Mouse (Mus musculus): Measurements from ENCODE around the gene Ktn1. TPM values are rescaled to one million over a fixed set of nuclear protein-coding genes. Genes with fewer than 3 reads are reported as not detected.
A peak's percentile ranks its signal among the peaks of the same experiment; 100 is the strongest.

Gene Ktn1
- total RNA-seq (2021): 10 to 100 TPM; 78.3 to 90.9 TPM

- DNase-seq (ENCODE audit: extremely low spot score in 1 of 2, low spot score in 1 of 2): no peak
Measured at GRCm38 (mm10) chr14:47648218-47648617, at the start of gene Ktn1. Gene Ktn1 (plus strand): TSS chr14:47648448.

DNA sequence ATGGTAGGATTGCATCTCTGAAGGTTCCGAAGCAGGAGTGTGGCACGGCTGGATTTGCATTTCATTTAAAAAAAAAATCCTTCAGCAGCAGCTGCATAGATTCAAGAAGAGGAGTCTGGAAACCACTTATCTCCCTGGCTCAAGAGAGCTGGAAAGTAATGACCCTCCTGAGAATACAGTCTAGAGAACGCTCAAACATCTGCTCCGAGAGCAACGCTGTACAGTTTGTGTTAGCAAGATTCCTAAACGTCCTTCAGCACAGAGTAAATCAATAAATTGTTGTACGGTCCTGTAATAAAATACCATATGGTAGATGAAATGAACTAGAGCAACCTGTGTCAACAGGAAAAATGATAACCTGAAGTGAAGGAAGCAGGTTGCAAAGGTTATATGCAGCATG, 35.0 kb upstream of the Ktn1 start:
- no peak for DNase-seq (ENCODE audit: extremely low spot score in 1 of 2, low spot score in 1 of 2)

DNA sequence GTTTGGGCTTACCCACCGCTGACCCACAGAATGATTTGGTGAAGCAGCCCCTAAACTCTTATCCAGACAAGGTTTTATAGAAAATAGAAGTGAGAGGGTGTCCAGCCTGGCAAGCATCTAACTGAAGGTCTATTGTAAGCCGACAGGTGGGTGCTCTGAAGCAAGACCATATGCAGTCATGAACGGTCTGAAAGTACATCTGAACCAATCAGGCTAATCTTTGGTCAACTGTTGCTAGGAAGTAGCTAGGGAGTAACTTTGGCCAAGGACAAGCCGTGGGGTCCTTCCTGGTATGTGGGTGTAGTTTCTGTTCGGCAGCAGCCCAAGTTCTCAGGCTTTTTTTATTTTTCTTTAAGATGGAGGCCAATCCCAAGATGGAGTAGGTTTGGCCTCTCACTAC, 29.4 kb upstream of the Ktn1 start:
- no peak for DNase-seq (ENCODE audit: extremely low spot score in 1 of 2, low spot score in 1 of 2)

DNA sequence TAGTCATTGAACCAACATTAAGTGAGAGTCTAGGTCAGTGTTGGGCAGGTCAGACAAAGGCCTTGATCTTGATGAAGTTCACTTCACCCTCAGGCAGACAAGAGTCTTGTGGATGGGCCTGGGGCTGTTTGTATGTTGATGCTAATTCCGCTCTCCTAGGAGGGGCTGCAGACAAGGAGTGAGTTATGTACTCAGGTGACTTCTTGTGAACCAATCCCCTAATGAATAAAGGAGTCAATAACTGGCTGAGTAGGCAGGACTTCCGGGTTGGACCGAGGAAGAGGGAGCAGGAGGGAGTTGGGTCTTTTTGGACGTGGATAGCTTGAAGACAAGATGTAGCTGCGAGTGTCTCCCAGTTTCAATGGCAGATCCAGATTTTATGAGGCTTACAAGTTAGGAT, 26.3 kb upstream of the Ktn1 start:
- no peak for DNase-seq (ENCODE audit: extremely low spot score in 1 of 2, low spot score in 1 of 2)

- DNase-seq (ENCODE audit: extremely low spot score in 1 of 2, low spot score in 1 of 2): no peak
Measured at GRCm38 (mm10) chr14:47624837-47625236, 23.4 kb upstream of the Ktn1 start.

DNA sequence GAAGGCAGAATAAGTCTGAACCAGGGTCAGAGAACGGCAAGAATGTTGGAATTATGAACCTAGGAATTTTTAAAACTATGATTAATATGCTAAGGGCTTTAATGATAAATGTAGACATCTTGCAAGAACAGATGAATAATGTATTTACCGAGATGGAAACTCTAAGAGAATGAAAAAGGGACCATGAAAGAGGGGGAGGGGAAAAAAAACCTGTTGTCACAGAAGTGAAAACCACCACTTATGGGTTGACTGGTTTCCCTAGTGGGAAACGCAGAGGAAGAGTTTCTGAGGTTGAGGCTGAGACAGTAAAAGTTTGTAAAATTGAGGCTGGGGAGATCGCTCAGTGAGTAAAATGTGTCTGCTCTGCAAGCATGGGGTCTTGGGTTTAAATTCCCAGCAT, 22.1 kb upstream of the Ktn1 start:
- no peak for DNase-seq (ENCODE audit: extremely low spot score in 1 of 2, low spot score in 1 of 2)

- no peak for DNase-seq (ENCODE audit: extremely low spot score in 1 of 2, low spot score in 1 of 2)
Measured at GRCm38 (mm10) chr14:47626812-47627211, 21.4 kb upstream of the Ktn1 start.

- no peak for DNase-seq (ENCODE audit: extremely low spot score in 1 of 2, low spot score in 1 of 2)
Measured at GRCm38 (mm10) chr14:47627360-47627759, 20.9 kb upstream of the Ktn1 start.

DNA sequence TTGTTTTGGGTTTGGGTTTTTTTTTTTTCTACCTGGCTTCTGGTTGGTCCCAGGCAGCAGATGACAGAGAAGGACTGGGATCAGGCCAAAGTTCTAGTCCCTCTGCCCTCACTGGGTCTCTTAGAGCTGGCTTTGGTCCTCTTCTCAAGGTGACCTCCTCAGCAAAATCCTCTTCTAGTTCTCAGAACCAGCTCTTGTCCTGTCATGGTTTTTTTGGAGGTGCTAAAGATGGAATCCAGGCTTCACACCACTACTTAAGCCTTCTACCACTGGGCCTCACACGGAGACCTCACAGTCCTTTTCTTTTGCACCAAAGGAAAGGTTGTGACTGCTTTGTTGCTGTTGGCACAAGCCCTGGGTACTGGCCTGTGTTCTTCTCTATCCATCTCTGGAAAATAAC, 15.8 kb upstream of the Ktn1 start:
- DNase-seq (ENCODE audit: extremely low spot score in 1 of 2, low spot score in 1 of 2): no peak

GRCm38 (mm10) chr14:47634410-47634809, 13.8 kb upstream of the Ktn1 start:
- no peak for DNase-seq (ENCODE audit: extremely low spot score in 1 of 2, low spot score in 1 of 2)

DNA sequence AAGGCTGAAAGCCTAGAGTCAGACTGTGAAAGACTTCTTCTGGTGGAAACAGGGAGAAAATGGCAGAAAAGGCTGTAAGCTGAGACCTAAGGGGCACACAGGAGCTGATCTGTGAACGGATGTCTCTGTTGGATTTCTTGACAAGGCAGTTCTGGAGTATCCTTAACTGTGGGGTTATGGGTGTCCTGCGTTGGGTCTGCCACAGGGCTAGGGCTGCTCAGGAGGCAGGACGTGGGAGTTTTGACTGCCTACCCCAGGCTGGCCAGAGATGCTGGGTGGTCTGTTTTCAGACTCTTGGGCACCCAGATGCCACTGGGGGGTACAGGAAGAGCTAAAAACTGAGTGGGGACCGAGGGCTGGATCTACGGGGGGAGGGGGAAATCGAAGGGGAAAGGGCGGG, 13.4 kb upstream of the Ktn1 start:
- DNase-seq (ENCODE audit: extremely low spot score in 1 of 2, low spot score in 1 of 2): no peak

DNA sequence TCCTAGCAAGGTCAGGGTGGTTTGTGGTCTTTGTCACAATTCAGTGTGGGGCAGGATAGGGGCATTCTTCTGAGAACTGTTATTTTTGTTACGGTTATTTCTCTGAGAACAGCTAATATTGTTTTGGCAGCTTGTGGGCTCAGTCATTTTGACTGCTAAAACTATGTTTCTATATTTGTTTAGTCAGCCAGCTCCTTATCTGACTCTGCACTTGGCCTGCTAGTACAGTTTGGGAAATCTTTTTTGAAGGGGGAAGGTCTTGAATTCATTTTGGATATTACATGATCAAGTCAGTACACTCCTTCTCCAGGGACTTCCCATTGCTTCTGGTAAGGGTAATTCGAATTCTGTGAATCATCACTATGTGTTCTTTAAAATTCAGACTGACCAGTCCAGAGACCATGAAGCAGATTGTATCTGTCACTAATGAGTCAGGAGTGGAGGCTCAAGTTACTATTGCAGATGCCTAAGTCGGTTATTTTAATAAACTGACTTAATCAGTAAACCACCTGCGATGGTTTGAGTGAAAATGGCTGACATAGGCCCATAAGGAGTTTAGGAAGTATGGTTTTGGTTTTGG, 9.8 kb upstream of the Ktn1 start:
- DNase-seq (ENCODE audit: extremely low spot score in 1 of 2, low spot score in 1 of 2): no peak

DNA sequence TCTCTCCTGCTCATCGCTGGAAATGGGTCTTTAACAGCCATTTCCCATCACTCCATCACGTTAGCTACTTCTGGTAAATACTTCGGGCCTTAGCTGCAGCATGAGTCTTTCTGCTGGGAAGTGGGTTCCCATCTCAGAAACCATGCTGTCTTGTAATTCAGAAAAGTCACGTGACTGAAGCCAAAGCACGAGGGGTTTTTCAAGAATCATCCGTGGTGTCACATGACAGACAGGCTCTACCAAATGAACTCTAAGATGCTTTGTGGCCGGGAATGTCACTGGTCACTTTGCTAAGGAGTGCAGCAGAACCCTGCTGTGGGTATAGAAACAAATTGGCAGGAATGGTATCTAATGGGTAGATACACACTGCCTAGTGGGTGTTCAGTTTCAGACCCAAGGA, 2.6 kb upstream of the Ktn1 start:
- DNase-seq (ENCODE audit: extremely low spot score in 1 of 2, low spot score in 1 of 2): no peak

GRCm38 (mm10) chr14:47646246-47646645, 2.0 kb upstream of the Ktn1 start:
- DNase-seq (ENCODE audit: extremely low spot score in 1 of 2, low spot score in 1 of 2): no peak

DNA sequence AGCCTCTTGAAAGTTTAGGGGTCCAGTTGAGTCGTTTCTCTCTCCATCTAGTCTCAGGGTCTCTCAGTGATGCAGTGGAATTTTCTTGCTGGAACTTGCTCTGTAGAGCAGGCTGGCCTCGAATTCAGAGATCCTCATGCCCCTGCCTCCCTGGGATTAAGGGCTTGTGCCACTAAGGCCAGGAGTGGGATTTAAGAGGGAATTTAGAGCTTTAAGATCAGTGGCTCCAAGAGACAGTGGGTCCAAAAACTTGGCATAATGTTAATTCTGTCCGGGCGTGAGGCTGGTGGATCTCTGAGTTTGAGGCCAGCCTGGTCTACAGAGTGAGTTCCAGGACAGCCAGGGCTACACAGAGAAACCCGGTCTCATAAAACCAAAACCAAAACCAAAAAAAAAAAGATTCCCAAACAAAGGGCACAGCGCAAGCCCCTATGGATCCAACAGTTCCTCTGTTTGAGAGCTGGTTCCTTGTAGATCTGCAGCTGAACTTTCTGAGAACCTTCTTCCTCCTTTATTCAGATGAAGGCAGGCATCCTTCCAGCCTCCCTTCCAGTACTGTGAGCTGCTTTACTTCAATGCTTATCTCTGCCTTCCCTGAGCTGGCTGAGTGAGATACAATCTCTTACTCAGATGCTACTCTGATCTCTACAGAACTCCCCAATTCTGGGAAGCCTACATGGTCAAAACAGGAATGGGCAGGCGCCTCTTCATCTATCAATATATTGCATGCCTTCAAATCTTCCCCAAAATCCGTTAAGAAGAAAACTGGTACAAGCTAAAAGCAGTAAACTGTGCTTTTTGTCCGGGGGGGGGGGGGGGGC, 1.3 kb upstream of the Ktn1 start:
- no peak for DNase-seq (ENCODE audit: extremely low spot score in 1 of 2, low spot score in 1 of 2)

DNA sequence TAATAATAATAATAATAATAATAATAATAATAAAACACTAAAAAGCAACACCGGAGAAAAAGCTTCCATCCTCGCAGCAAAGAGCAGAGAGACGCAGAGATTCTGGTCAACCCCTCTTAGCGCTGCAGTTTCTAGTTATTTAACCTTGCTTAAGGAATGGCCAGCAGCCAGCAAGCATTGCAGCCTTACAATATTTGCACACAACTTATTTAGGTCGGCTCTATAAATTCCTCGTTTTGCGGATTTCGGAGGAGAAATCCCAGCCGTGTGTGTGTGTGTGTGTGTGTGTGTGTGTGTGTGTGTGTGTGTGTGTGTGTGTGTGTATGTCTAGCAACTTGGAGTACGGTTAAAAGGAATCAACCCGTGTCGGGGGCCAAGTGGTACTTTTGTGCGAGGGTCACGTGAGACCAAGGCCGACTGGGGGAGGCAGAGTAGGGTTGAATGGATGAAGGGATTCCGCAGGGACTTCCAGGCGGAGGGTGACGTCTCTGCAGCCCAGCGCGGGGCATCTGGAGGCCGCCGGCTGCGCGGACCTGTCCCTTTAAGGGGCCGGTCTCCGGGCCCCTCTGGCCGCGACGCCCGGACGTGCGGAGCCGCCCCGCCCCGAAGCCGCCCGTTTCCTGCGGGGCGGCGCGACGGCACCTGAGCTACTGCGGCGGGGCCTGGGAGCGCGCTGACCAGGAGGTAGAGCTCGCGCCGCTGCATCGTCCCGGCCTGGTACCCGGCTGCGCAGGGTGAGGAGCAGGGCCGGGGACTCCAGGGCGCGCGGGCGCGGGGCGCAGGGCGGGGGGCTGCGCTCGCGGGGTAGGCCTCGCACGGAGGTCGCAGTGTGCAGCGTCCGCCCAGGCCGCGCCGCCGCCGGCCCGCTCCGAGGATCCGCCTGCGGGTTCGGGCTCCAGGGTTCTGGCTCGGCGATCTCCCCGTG, 720 bp downstream of the Ktn1 start:
- DNase-seq (ENCODE audit: extremely low spot score in 1 of 2, low spot score in 1 of 2): peak; percentile 63 to 67

GRCm38 (mm10) chr14:47649631-47650337, 1.5 kb downstream of the Ktn1 start:
- DNase-seq (ENCODE audit: extremely low spot score in 1 of 2, low spot score in 1 of 2): peak; percentile 26 to 36

DNA sequence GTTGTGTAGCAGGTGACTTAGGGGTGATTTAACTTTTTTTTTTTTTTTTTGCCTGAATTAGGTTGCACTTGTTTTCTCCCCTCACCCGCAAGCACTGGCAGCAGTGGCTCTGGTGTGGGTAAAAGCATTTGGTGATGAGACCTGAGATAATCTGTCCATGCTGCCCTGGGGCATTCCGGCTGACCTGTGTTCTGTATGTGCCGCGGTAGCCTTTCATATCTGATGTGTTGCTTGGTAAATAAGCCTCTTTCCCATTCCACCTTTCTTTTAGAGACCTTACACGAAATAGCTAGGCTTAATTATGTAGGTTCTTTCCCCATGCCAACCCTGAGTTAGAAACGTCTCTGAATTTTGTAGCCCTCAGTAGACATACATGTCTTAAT, 2.1 kb downstream of the Ktn1 start:
- DNase-seq (ENCODE audit: extremely low spot score in 1 of 2, low spot score in 1 of 2): no peak

DNA sequence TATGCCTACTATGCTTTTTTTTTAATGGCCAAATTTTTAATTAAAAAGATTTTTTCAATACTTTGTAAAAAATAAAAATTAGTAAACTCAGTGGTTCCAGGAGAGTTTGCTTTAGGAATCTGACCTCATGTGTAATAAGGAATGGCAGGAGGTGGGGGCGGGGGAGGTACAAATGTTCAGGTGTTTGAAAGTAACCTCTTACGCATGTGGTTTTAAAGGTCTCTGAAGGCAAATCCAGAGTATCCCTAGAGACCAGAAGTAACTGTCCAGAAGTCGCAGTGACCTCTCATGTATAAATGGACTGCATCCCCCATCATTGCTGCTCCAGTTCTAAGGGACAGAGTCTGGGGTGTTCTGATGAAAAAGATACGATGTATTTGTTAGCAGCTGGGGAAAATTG, 3.0 kb downstream of the Ktn1 start:
- no peak for DNase-seq (ENCODE audit: extremely low spot score in 1 of 2, low spot score in 1 of 2)

GRCm38 (mm10) chr14:47655444-47655843, 7.2 kb downstream of the Ktn1 start:
- no peak for DNase-seq (ENCODE audit: extremely low spot score in 1 of 2, low spot score in 1 of 2)
